16 mouse cellular contexts compared by ENCODE assay signal in the genomic region with DNA sequence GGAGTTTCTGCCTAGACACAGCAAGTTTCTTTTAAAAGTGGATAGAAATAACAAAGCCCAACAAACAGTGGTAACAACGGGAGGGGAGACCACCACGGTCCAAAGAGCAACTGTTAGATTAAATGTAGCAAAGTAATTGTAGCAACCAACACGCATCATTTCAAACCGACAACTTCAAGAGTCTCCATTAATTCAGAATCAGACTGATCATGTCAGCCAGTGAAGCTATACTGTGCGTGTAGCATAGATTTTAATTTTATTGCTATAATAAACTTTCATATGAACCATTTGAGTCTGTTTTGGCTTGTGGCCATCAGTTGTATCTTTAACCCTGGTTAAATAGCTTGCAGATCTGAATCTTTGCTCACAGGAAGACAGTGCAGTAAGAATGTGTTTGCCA.
"Had no signal": no experiment of that assay in that cellular context is flagged by ENCODE, and none has a peak within 500 bp of the region (broad histone marks: within the 10 kb centered on the region; RNA-seq: fewer than 3 reads in every experiment).

No protein-coding gene starts in this region.

- H3K4me2 ChIP-seq: limb, embryonic 13.5 days; liver, embryonic 13.5 days; lung, embryonic 15.5 days; midbrain, embryonic 11.5 days; midbrain, embryonic 15.5 days; neural tube, embryonic 12.5 days had no signal

- H3K27ac ChIP-seq: layer of hippocampus, adult 2 months; limb, embryonic 13.5 days; liver, embryonic 13.5 days; lung, embryonic 15.5 days; macrophage; midbrain, embryonic 15.5 days; neural tube, embryonic 12.5 days; stomach, postnatal 0 days had no signal

- DNase-seq: kidney, adult 11 months; kidney, postnatal 25 days; liver, embryonic 13.5 days; liver, postnatal 0 days; lung, postnatal 14 days; thymus, adult 2 months; thymus, postnatal 25 days had no signal

- H3K36me3 ChIP-seq: lung, embryonic 15.5 days; midbrain, embryonic 15.5 days; neural tube, embryonic 12.5 days had no signal

- H3K27me3 ChIP-seq: limb, embryonic 13.5 days; liver, embryonic 13.5 days; lung, embryonic 15.5 days; megakaryocyte, embryonic 14.5 days; midbrain, embryonic 15.5 days; neural tube, embryonic 12.5 days had no signal

- H3K9ac ChIP-seq: limb, embryonic 13.5 days; liver, embryonic 13.5 days; liver, postnatal 0 days; lung, embryonic 15.5 days; midbrain, embryonic 15.5 days had no signal

- H3K4me1 ChIP-seq: midbrain, embryonic 15.5 days; neural tube, embryonic 12.5 days had no signal

- ATAC-seq: liver, postnatal 0 days; midbrain, embryonic 15.5 days had no signal

- H3K9me3 ChIP-seq: limb, embryonic 13.5 days; liver, embryonic 13.5 days; lung, embryonic 15.5 days; midbrain, embryonic 15.5 days; neural tube, embryonic 12.5 days had no signal

- H3K4me3 ChIP-seq: layer of hippocampus, adult 2 months; limb, embryonic 13.5 days; liver, embryonic 13.5 days; lung, embryonic 15.5 days; megakaryocyte, embryonic 14.5 days; midbrain, embryonic 15.5 days; neural tube, embryonic 12.5 days had no signal
